Mouse (Mus musculus) adrenal gland, postnatal 0 days (tissue): ENCODE results near the gene Hist1h2be. TPM values are rescaled to one million over a fixed set of nuclear protein-coding genes. Genes with fewer than 3 reads are reported as not detected.

Experiments used
- polyA plus RNA-seq: library from polyadenylated mRNA; unstranded; fragments of >200 nt; fragmentation: Nextera tagmentation; extraction: Ambion mirVana; gene quantifications from 2 replicates; pipeline ENCODE4 v1.2.1, GENCODE M21; 2015

Gene Hist1h2be
- polyA plus RNA-seq: 1.3 and 1.7 TPM in 2 replicates

GRCm38 (mm10) chr13:23620733-23621531 is at the start of gene Hist1h2be:
Hist1h2be (minus strand) TSS chr13:23621124.

DNA sequence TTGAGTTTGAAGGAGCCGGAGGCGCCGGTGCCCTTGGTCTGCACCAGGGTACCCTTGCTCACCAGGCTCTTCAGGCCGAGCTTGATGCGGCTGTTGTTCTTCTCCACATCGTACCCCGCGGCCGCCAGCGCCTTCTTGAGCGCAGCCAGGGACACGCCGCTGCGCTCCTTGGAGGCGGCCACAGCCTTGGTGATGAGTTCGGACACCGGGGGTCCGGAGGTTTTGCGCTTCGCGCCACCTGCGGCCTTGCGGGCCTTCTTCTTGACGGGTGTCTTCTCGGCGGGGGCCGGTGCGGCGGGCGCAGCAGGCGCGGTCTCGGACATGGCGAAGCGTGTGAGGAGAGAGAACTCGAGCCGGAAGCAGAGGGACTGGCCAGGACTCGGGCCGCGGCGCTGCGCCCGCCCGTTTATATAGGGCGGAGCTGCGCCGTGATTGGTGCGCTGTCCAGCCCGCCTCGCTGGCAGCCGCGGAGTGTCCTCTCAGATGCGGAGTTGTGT is 1.3 kb upstream of the Hist1h2be start, which contains the start of gene Hist1h1e:
Gene Hist1h1e (minus strand): TSS at position 384 of the 497 bp plus-strand sequence.

GRCm38 (mm10) chr13:23581408-23582218 is 39.3 kb downstream of the Hist1h2be start, which contains the start of gene Hist1h4d:
Hist1h4d (plus strand) TSS chr13:23581598.

DNA sequence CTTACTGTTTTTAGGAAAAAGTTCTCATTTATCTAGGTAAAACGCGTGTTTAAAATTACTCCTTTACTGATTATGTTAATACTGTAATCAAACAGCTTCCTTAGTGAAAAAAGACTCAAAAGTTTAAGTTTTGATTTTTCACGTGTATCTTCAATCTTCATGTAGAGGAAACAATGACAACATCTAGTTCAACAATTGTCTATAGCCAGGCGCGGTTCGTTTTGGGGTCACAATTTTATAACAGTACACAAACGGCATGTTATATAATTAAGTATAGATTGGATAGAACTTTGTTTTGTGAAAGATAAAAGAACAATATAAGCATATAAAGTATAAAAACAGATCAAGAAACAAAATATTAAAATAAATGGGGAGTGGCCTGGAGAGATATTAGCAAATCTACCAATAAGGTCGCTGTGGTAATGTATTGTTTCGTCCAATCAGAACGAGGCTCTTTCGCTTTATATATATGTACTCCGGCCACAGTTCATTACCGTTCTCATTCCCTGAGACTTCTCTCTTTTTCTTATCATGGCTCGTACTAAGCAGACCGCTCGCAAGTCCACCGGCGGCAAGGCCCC is 45.6 kb downstream of the Hist1h2be start, which contains the start of gene Hist1h3d:
Gene Hist1h3d (plus strand): TSS at position 493 of the 581 bp plus-strand sequence.

GRCm38 (mm10) chr13:23573898-23574524 is 46.9 kb downstream of the Hist1h2be start, which contains the start of the genes Hist1h2bf and Hist1h2ad:
Hist1h2bf (minus strand) TSS chr13:23574196.
Hist1h2ad (plus strand) TSS chr13:23574381.

GRCm38 (mm10) chr13:23571022-23571503 is 49.9 kb downstream of the Hist1h2be start, which contains the start of the genes Hist1h2ae and Hist1h2bg:
Hist1h2ae (minus strand) TSS chr13:23571220.
Hist1h2bg (plus strand) TSS chr13:23571396.

DNA sequence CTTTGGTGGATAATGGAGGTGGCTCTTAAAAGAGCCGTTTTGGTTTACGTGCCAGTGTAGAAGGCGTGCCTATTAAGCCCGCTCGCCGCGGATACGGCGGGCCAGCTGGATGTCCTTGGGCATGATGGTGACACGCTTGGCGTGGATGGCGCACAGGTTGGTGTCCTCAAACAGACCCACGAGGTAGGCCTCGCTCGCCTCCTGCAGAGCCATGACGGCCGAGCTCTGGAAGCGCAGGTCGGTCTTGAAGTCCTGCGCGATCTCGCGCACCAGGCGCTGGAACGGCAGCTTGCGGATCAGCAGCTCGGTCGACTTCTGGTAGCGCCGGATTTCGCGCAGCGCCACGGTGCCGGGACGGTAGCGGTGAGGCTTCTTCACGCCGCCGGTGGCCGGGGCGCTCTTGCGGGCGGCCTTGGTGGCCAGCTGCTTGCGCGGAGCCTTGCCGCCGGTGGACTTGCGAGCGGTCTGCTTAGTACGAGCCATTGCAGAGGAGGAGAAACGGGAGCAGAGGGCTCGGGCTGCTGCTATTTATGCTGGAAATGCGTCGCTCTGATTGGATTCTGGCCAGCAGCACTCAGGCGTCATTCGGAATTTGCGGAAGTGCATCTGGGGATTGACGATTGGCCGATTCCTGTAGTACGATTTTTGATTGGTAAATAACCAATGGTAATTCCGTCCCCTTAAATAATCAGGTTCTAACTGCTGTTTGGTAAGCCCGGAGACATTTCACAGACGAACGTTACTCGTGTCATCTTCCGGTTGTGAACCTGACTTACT is 58.9 kb downstream of the Hist1h2be start, which contains the start of gene Hist1h3e:
Gene Hist1h3e (minus strand): TSS at position 487 of the 777 bp plus-strand sequence.

DNA sequence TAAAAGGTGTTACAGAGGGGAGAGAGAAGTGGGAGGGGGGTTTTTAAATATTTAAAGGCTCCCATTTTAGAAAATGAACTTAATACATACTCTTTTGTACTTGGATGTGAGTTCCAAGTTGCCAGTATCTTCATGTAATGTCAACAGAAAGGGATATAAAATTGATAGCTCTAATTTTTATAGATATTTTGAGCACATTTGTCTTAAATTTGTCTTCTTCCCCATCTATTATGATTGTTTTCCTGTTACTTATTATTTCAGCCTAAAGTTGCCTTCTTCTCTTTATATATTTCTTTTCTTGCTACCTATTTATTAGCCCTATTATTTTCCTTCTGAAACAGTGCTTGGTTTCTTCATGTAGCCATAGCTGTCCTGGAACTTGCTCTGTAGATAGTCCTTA is 68.0 kb downstream of the Hist1h2be start, which contains the start of gene Hist1h1d:
Gene Hist1h1d (plus strand): TSS at position 301 of the 400 bp plus-strand sequence.

DNA sequence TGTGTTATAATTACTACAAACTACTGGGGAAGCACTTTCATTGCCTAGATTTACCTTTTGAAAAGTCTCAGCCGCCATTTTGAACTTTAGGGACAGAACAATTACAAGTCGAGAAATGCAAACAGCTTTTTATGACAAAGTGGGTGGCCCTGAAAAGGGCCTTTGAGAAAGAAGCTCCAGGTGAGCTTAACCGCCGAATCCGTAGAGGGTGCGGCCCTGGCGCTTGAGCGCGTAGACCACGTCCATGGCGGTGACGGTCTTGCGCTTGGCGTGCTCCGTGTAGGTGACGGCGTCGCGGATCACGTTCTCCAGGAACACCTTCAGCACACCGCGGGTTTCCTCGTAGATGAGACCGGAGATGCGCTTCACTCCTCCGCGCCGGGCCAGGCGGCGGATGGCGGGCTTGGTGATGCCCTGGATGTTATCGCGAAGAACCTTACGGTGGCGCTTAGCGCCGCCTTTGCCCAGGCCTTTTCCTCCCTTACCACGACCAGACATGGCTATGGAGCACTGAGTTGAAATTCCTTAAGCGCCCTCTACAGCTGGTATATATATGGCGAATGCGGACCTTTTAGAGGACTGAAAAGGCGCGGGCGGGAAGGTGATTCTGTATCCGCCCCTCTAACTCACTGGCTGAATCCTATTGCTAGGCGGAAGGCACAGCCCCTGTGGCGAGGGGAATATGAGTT is 69.6 kb downstream of the Hist1h2be start, which contains the start of gene Hist1h4f:
Gene Hist1h4f (minus strand): TSS at position 503 of the 689 bp plus-strand sequence.

GRCm38 (mm10) chr13:23543965-23544786 is 76.7 kb downstream of the Hist1h2be start, which contains the start of gene Hist1h3f:
Hist1h3f (plus strand) TSS chr13:23544052.

GRCm38 (mm10) chr13:23542999-23543607 is 77.8 kb downstream of the Hist1h2be start, which contains the start of gene Hist1h2bh:
Hist1h2bh (minus strand) TSS chr13:23543392.

GRCm38 (mm10) chr13:23535137-23536075 is 85.5 kb downstream of the Hist1h2be start, which contains the start of gene Hist1h3g:
Hist1h3g (plus strand) TSS chr13:23535422.

